Mouse (Mus musculus): ENCODE results near the gene Cnksr3. TPM values are rescaled to one million over a fixed set of nuclear protein-coding genes. Genes with fewer than 3 reads are reported as not detected.

The Cnksr3 gene
- polyA plus RNA-seq, 1 experiment from 2014 or later: 6.8 TPM

GRCm38 (mm10) chr10:7158285-7159060, 53.6 kb downstream of the Cnksr3 start:
- peak overlapping the region; percentile 13; the same call in 1 of the 2 replicates for H3K4me3 ChIP-seq (ENCODE audit: low read depth, low read length)
- peak overlapping the region; percentile 54 for H3K4me2 ChIP-seq (replicated peaks; ENCODE audit: low read depth)
- H3K4me1 ChIP-seq (replicated peaks; ENCODE audit: control insufficient read depth, insufficient read depth, low read length): peaks cover 10% of the 10 kb centered on the region
- no peak overlapping the region for H3K9ac ChIP-seq (ENCODE audit: low read depth, low read length)
- peak; percentile 35 for ATAC-seq
- WGBS: 12% methylated on average over 15 of the region's 15 CpGs
- no peak for TF ChIP-seq CTCF (IDR thresholded peaks at IDR 0.05; ENCODE audit: low read depth)
- no peaks in the 10 kb centered on the region for H3K27me3 ChIP-seq (replicated peaks; ENCODE audit: control insufficient read depth, insufficient read depth, low read length)
- peak overlapping the region; percentile 77 for H3K27ac ChIP-seq (ENCODE audit: low read depth, low read length)
- H3K9me3 ChIP-seq (ENCODE audit: control insufficient read depth): no peaks in the 10 kb centered on the region
- H3K36me3 ChIP-seq (ENCODE audit: control insufficient read depth, insufficient read depth): peaks cover 7% of the 10 kb centered on the region; the same call in 1 of the 2 replicates

GRCm38 (mm10) chr10:7154877-7155276, 57.2 kb downstream of the Cnksr3 start:
- peaks cover 6% of the 10 kb centered on the region; the same call in 1 of the 2 replicates for H3K36me3 ChIP-seq (ENCODE audit: control insufficient read depth, insufficient read depth)
- H3K4me1 ChIP-seq (replicated peaks; ENCODE audit: control insufficient read depth, insufficient read depth, low read length): peaks cover 10% of the 10 kb centered on the region
- H3K4me3 ChIP-seq (ENCODE audit: low read depth, low read length): no peak overlapping the region
- WGBS: 95% methylated on average over 5 of the region's 5 CpGs
- H3K27me3 ChIP-seq (replicated peaks; ENCODE audit: control insufficient read depth, insufficient read depth, low read length): no peaks in the 10 kb centered on the region
- H3K9me3 ChIP-seq (ENCODE audit: control insufficient read depth): no peaks in the 10 kb centered on the region
- no peak overlapping the region for H3K27ac ChIP-seq (ENCODE audit: low read depth, low read length)
- no peak overlapping the region for H3K9ac ChIP-seq (ENCODE audit: low read depth, low read length)
- no peak overlapping the region for H3K4me2 ChIP-seq (replicated peaks; ENCODE audit: low read depth)
- no peak for TF ChIP-seq CTCF (IDR thresholded peaks at IDR 0.05; ENCODE audit: low read depth)
- ATAC-seq: no peak

- Histone ChIP-seq H3K36me3 (ENCODE audit: control insufficient read depth, insufficient read depth) (peaks cover 11% of the 10 kb centered on the region; the same call in 1 of the 2 replicates), H3K27ac (ENCODE audit: low read depth, low read length) (no peak overlapping the region), H3K9ac (ENCODE audit: low read depth, low read length) (no peak overlapping the region), H3K4me2 (replicated peaks; ENCODE audit: low read depth) (no peak overlapping the region), H3K4me1 (replicated peaks; ENCODE audit: control insufficient read depth, insufficient read depth, low read length) (peaks cover under 1% of the 10 kb centered on the region; the same call in 1 of the 2 replicates), H3K9me3 (ENCODE audit: control insufficient read depth) (no peaks in the 10 kb centered on the region), H3K4me3 (ENCODE audit: low read depth, low read length) (no peak overlapping the region), H3K27me3 (replicated peaks; ENCODE audit: control insufficient read depth, insufficient read depth, low read length) (no peaks in the 10 kb centered on the region)
- WGBS: 92% methylated on average over 4 of the region's 4 CpGs
- no peak for ATAC-seq
- no peak for TF ChIP-seq CTCF (IDR thresholded peaks at IDR 0.05; ENCODE audit: low read depth)
Observed at GRCm38 (mm10) chr10:7152926-7153325, 59.1 kb downstream of the Cnksr3 start.

- ATAC-seq: peak; percentile 47; the same call in 1 of the 2 replicates
- no peaks in the 10 kb centered on the region for H3K27me3 ChIP-seq (replicated peaks; ENCODE audit: control insufficient read depth, insufficient read depth, low read length)
- 79% methylated on average over 11 of the region's 11 CpGs for WGBS
- H3K27ac ChIP-seq (ENCODE audit: low read depth, low read length): no peak overlapping the region
- TF ChIP-seq CTCF (IDR thresholded peaks at IDR 0.05; ENCODE audit: low read depth): no peak
- H3K4me3 ChIP-seq (ENCODE audit: low read depth, low read length): no peak overlapping the region
- no peak overlapping the region for H3K4me2 ChIP-seq (replicated peaks; ENCODE audit: low read depth)
- no peaks in the 10 kb centered on the region for H3K4me1 ChIP-seq (replicated peaks; ENCODE audit: control insufficient read depth, insufficient read depth, low read length)
- H3K36me3 ChIP-seq (ENCODE audit: control insufficient read depth, insufficient read depth): peaks cover 11% of the 10 kb centered on the region; the same call in 1 of the 2 replicates
- H3K9me3 ChIP-seq (ENCODE audit: control insufficient read depth): no peaks in the 10 kb centered on the region
- no peak overlapping the region for H3K9ac ChIP-seq (ENCODE audit: low read depth, low read length)
Observed at GRCm38 (mm10) chr10:7149671-7150595, 62.1 kb downstream of the Cnksr3 start.

- H3K36me3 ChIP-seq (ENCODE audit: control insufficient read depth, insufficient read depth): peaks cover 5% of the 10 kb centered on the region; the same call in 1 of the 2 replicates
- no peaks in the 10 kb centered on the region for H3K9me3 ChIP-seq (ENCODE audit: control insufficient read depth)
- H3K9ac ChIP-seq (ENCODE audit: low read depth, low read length): no peak overlapping the region
- WGBS: 75% methylated on average over 5 of the region's 5 CpGs
- H3K4me1 ChIP-seq (replicated peaks; ENCODE audit: control insufficient read depth, insufficient read depth, low read length): peaks cover 17% of the 10 kb centered on the region; the same call in 1 of the 2 replicates
- H3K4me3 ChIP-seq (ENCODE audit: low read depth, low read length): no peak overlapping the region
- no peak overlapping the region for H3K27ac ChIP-seq (ENCODE audit: low read depth, low read length)
- no peak for TF ChIP-seq CTCF (IDR thresholded peaks at IDR 0.05; ENCODE audit: low read depth)
- no peak for ATAC-seq
- H3K27me3 ChIP-seq (replicated peaks; ENCODE audit: control insufficient read depth, insufficient read depth, low read length): no peaks in the 10 kb centered on the region
- H3K4me2 ChIP-seq (replicated peaks; ENCODE audit: low read depth): no peak overlapping the region
Observed at GRCm38 (mm10) chr10:7145614-7146013, 66.4 kb downstream of the Cnksr3 start.

All from intestine, postnatal 0 days (tissue).